Mouse (Mus musculus) liver, postnatal 0 days (tissue): ENCODE data around the gene Anapc16.

Experiments
- CTCF ChIP-seq: sonication (generic); IDR thresholded peaks from 2 replicates; pipeline ENCODE4 v1.5.1; 2016; ENCODE audit warnings: antibody characterized with exemption, low read depth
- EP300 ChIP-seq: IDR thresholded peaks from 2 replicates; pipeline ENCODE4 v1.6.1; 2016; ENCODE audit warnings: antibody characterized with exemption, low read depth, mild to moderate bottlenecking

GRCm38 (mm10) chr10:60027619-60028084 lies 24.7 kb upstream of the Anapc16 start:
- TF ChIP-seq CTCF (no peak), EP300 (no peak)
